Mouse (Mus musculus) stomach, postnatal 0 days (tissue): ENCODE measurements at regions not wholly inside any gene's neighbourhood (a gene's known extent, or its start where the extent isn't known, plus 50 kb on each side); places are given as distances from the start of the nearest gene placed in this dataset.

Experiments
- ATAC-seq: fragments of 200-750 bp; cut with Nextera tagmentation; 2 replicates; pipeline ENCODE4 v1.8.0; 2017; ENCODE audit not compliant: low FRiP score, low TSS enrichment
- DNase-seq: peaks from one replicate; pipeline ENCODE4 v3.0.0-alpha.2; 2016; ENCODE audit warnings: low spot score
- H3K27ac ChIP-seq: fragments of 300-500 bp; sonication (generic); replicated peaks from 2 replicates; pipeline ENCODE4 v1.5.1; 2014; ENCODE audit warnings: mild to moderate bottlenecking, control low read depth
- H3K27me3 ChIP-seq: fragments of 300-500 bp; sonication (generic); 2 replicates; pipeline ENCODE4 v1.6.1; 2014; ENCODE audit warnings: low read length; ENCODE audit not compliant: control insufficient read depth, insufficient read depth
- H3K36me3 ChIP-seq: fragments of 300-500 bp; sonication (generic); 2 replicates; pipeline ENCODE4 v1.6.1; 2014; ENCODE audit warnings: low read length, mixed read lengths; ENCODE audit not compliant: control insufficient read depth, insufficient read depth
- H3K4me1 ChIP-seq: fragments of 300-500 bp; sonication (generic); replicated peaks from 2 replicates; pipeline ENCODE4 v1.6.1; 2014; ENCODE audit warnings: antibody characterized with exemption; ENCODE audit not compliant: control insufficient read depth, insufficient read depth
- H3K4me2 ChIP-seq: fragments of 300-500 bp; sonication (generic); replicated peaks from 2 replicates; pipeline ENCODE4 v1.6.1; 2014; ENCODE audit warnings: low read depth, mild to moderate bottlenecking, control low read depth, moderate library complexity
- H3K4me3 ChIP-seq: fragments of 300-500 bp; sonication (generic); 2 replicates; pipeline ENCODE4 v1.5.1; 2014; ENCODE audit warnings: low read depth, low read length, control low read depth
- H3K9ac ChIP-seq: fragments of 300-500 bp; sonication (generic); 2 replicates; pipeline ENCODE4 v1.6.1; 2014; ENCODE audit warnings: mild to moderate bottlenecking, low read length, control low read depth, mixed read lengths
- H3K9me3 ChIP-seq: fragments of 300-500 bp; sonication (generic); 2 replicates; pipeline ENCODE4 v1.6.1; 2016; ENCODE audit warnings: low read length; ENCODE audit not compliant: control insufficient read depth
- CTCF ChIP-seq: IDR thresholded peaks from 2 replicates; pipeline ENCODE4 v1.5.1; 2016; ENCODE audit warnings: antibody characterized with exemption, low read depth, mild to moderate bottlenecking, moderate library complexity
- EP300 ChIP-seq: optimal IDR thresholded peaks from 2 replicates; pipeline ENCODE3; 2016; ENCODE audit warnings: antibody characterized with exemption
- WGBS: fragments of 180-500 bp; shearing (Covaris S2); extraction: QIAGEN DNeasy Blood & Tissue Kit; methylation state at CpG from one replicate; pipeline ENCODE4 v1.1.7; 2014; 5-methylcytosine and 5-hydroxymethylcytosine counted together

DNA sequence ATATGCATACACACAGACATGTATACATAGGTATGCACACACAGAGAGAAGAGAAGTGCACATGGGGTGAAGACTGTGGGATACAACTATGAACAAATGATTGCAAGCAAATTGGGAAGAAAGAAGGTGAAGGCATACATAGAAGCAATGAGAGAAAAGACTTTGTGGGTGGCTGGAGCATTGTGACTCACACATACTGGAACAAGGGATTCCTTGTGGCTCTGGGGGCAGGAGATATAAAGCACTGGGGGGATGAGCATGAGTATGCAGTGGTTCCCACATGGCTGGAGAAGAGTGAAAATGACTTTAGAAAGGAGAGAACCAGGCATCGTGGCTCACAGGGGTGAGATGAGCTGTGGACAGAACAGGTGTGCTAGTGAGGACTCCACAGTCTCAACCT, 156.6 kb downstream of the Nuf2 start:
- no peak for ATAC-seq
- whole genome bisulfite sequencing, result 44% methylated on average over 1 of the region's 1 CpGs
- TF ChIP-seq CTCF (no peak), EP300 (no peak)
- Histone ChIP-seq H3K4me1 (no peaks in the 10 kb centered on the region), H3K9ac (no peak overlapping the region), H3K4me3 (no peak overlapping the region), H3K9me3 (no peaks in the 10 kb centered on the region), H3K4me2 (no peak overlapping the region), H3K27ac (no peak overlapping the region), H3K36me3 (no peaks in the 10 kb centered on the region), H3K27me3 (no peaks in the 10 kb centered on the region)
- no peak for DNase-seq

DNA sequence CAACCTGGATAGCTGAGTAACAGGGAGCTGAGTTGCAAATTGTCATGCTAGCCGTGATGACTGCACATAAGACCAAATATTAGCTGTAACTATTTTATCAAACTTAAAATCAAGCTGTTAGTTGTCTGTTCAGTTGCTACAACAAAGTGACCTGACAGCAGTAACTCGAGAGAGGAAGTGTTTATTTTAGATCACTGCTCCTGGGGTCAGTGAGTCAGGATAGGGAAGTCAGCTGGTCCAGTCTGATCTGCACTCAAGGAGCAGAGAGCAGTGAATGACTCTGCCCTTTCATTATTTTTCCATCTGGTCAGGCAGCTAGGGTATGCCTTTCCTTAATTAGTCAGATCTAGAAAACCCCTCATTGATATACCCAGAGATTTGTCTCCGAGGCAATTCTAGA, 162.5 kb downstream of the Nuf2 start:
- Histone ChIP-seq H3K9me3 (no peaks in the 10 kb centered on the region), H3K9ac (no peak overlapping the region), H3K36me3 (no peaks in the 10 kb centered on the region), H3K27ac (no peak overlapping the region), H3K4me3 (no peak overlapping the region), H3K27me3 (no peaks in the 10 kb centered on the region), H3K4me1 (no peaks in the 10 kb centered on the region), H3K4me2 (no peak overlapping the region)
- TF ChIP-seq EP300, result no peak
- TF ChIP-seq CTCF, result no peak
- DNase-seq, result no peak
- 37% methylated on average over 3 of the region's 3 CpGs for WGBS
- ATAC-seq, result no peak

DNA sequence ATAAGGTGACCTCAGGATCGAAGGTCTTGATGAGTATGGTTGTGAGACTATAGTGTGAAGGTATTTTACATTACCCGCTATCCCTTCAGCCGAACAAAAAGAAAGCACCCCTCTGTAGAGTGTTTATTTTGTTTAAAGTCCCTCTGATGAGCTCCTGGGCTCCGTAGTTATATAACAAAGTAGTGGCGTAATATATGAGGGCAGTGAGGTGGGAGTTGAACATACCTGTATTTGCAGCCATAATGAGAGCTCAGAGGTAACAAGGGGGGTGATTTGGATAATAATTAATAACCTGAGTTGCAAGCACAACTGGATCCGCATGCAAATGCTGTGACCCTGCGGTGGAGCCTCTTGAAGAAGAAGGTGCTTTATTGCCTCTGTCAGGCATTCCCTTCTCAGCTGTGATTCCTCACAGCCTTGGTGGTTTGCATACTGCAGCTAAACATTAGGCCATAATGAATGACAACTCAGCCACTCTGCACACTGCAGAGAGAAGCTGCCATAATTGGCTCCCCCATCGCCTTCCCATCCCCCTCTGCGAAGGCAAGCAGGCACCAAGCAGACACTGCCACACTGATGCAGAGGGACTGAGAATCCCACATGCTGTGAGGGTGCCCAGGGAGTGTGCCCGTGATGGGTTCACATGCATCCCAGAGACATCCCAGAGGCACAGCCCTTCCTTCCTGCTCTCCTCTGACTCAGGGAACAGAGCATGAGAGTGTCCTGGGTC, 163.3 kb downstream of the Nuf2 start:
- no peaks in the 10 kb centered on the region for H3K4me1 ChIP-seq
- TF ChIP-seq EP300 (no peak), CTCF (no peak)

DNA sequence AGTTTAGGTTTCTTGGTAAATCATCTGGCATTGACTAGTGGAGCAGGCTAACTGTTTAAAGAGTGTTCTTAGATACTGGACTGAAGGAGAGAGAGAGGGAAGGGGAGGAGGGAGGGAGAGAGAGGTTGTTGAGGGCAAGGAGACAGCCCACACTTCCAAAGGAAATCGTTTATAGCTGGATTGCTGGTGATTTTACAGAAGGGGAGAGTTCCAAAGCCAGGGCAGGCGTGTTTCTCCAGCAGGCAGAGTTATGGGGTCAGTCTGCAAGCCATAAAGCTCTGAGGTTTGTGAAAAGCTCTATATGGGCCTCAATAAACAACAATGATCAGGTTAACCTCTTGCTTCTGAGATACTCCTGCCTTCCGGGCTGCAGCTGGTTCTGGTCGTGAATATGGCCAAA, 163.9 kb downstream of the Nuf2 start:
- H3K4me1 ChIP-seq, result no peaks in the 10 kb centered on the region
- no peaks in the 10 kb centered on the region for H3K27me3 ChIP-seq
- H3K27ac ChIP-seq, result no peak overlapping the region
- DNase-seq, result no peak
- no peak overlapping the region for H3K4me3 ChIP-seq
- TF ChIP-seq CTCF (no peak), EP300 (no peak)
- H3K4me2 ChIP-seq, result no peak overlapping the region
- ATAC-seq, result no peak
- no peaks in the 10 kb centered on the region for H3K36me3 ChIP-seq
- 34% methylated on average over 4 of the region's 4 CpGs for WGBS
- no peak overlapping the region for H3K9ac ChIP-seq
- H3K9me3 ChIP-seq, result no peaks in the 10 kb centered on the region

More for the DNA sequence above, 163.3 kb downstream of the Nuf2 start:
- Histone ChIP-seq H3K4me3 (no peak overlapping the region), H3K27ac (no peak overlapping the region), H3K9ac (no peak overlapping the region), H3K4me2 (no peak overlapping the region), H3K9me3 (no peaks in the 10 kb centered on the region), H3K27me3 (no peaks in the 10 kb centered on the region), H3K36me3 (no peaks in the 10 kb centered on the region)
- DNase-seq (no peak), ATAC-seq (no peak)
- 52% methylated on average over 10 of the region's 10 CpGs for WGBS

DNA sequence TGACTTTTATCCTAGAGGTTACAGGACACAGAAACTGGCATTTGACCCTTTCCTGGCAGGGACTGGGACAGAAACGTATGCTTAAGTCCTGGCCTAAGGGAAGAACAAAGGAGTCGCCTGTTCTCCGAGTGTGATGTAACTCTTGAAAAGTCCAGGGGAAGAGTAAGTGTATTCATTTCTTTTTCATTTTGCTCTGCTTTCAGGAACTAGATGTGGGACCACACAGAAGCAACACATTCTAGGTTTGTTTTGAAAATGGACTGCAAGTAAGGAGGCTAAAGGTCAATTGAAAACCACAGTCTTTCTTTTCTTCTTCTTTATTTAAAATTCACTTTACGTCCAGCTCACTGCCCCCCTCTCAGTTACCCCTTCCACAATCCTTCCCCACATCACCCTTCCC, 168.7 kb downstream of the Nuf2 start:
- no peak overlapping the region for H3K9ac ChIP-seq
- no peaks in the 10 kb centered on the region for H3K4me1 ChIP-seq
- no peak overlapping the region for H3K4me3 ChIP-seq
- ATAC-seq (no peak), DNase-seq (no peak)
- 74% methylated on average over 4 of the region's 4 CpGs for WGBS
- H3K27ac ChIP-seq, result no peak overlapping the region
- H3K4me2 ChIP-seq, result no peak overlapping the region
- TF ChIP-seq CTCF (no peak), EP300 (no peak)
- H3K9me3 ChIP-seq, result no peaks in the 10 kb centered on the region
- no peaks in the 10 kb centered on the region for H3K36me3 ChIP-seq
- no peaks in the 10 kb centered on the region for H3K27me3 ChIP-seq

DNA sequence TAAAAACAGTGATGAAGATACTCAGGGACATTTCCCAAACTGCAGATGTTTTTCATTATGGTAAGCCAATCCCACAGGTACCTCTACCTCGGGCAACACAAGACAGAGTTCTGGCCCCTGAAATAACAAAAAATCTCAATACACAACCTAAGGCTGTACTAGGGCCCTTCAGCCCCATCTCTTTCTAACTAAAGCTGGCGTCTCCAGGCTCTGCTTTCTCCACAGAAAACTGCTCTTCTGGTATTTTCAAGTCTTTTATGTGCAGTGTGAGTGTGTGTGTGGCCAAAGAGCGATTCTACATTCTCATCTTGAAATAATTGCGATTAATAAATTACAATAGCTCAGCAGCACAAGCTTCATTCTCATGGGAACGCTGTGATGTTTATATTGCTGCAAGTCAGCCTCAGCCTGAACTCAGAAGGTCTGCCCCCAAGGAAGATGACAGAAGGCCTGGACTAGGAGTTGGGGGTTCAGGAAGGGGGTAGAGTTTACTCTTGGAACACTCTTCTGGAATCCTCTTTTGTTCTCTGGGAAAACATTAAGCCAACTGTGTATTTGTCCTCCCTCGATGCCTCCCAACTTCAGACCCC, 173.5 kb downstream of the Nuf2 start:
- Histone ChIP-seq H3K27ac (no peak overlapping the region), H3K9ac (no peak overlapping the region), H3K4me3 (no peak overlapping the region), H3K4me2 (no peak overlapping the region), H3K4me1 (no peaks in the 10 kb centered on the region), H3K9me3 (no peaks in the 10 kb centered on the region), H3K27me3 (no peaks in the 10 kb centered on the region), H3K36me3 (no peaks in the 10 kb centered on the region)
- TF ChIP-seq CTCF, result no peak
- no peak for TF ChIP-seq EP300
- DNase-seq (no peak), ATAC-seq (no peak)
- 37% methylated on average over 6 of the region's 6 CpGs for WGBS
